Mouse (Mus musculus) midbrain, embryonic 15.5 days (tissue): ENCODE measurements at regions not wholly inside any gene's neighbourhood (a gene's known extent, or its start where the extent isn't known, plus 50 kb on each side); places are given as distances from the start of the nearest gene placed in this dataset.
"Not testable (repeated sequence)": the region's sequence is repeated elsewhere in the genome, so short reads cannot be mapped to it uniquely, and the experiment has no call there.

Experiments used
- ATAC-seq: fragments of 200-750 bp; cut with Nextera tagmentation; replicated peaks from 2 replicates; pipeline ENCODE4 v1.8.0; 2017; ENCODE audit warnings: moderate TSS enrichment
- H3K27ac ChIP-seq: fragments of 300-500 bp; sonication (generic); 2 replicates; pipeline ENCODE4 v1.5.1; 2015; ENCODE audit warnings: mild to moderate bottlenecking, inconsistent platforms
- H3K27me3 ChIP-seq: fragments of 300-500 bp; sonication (generic); replicated peaks from 2 replicates; pipeline ENCODE4 v1.6.1; 2015; ENCODE audit warnings: inconsistent platforms
- H3K36me3 ChIP-seq: fragments of 300-500 bp; sonication (generic); replicated peaks from 2 replicates; pipeline ENCODE4 v1.6.1; 2015; ENCODE audit warnings: inconsistent platforms
- H3K4me1 ChIP-seq: fragments of 300-500 bp; sonication (generic); 2 replicates; pipeline ENCODE4 v1.6.1; 2015; ENCODE audit warnings: inconsistent platforms
- H3K4me2 ChIP-seq: fragments of 300-500 bp; sonication (generic); 2 replicates; pipeline ENCODE4 v1.6.1; 2015; ENCODE audit warnings: inconsistent platforms, mild to moderate bottlenecking, moderate library complexity
- H3K4me3 ChIP-seq: fragments of 300-500 bp; sonication (generic); 2 replicates; pipeline ENCODE4 v1.5.1; 2015; ENCODE audit warnings: mild to moderate bottlenecking, inconsistent platforms
- H3K9ac ChIP-seq: fragments of 300-500 bp; sonication (generic); 2 replicates; pipeline ENCODE4 v1.6.1; 2015; ENCODE audit warnings: mild to moderate bottlenecking, inconsistent platforms
- H3K9me3 ChIP-seq: fragments of 300-500 bp; sonication (generic); 2 replicates; pipeline ENCODE4 v1.6.1; 2016; ENCODE audit warnings: inconsistent platforms
- WGBS: fragments of 180-500 bp; shearing (Covaris S2); methylation state at CpG from one replicate; pipeline ENCODE4 v1.1.7; 2015; ENCODE audit warnings: mixed read lengths; 5-methylcytosine and 5-hydroxymethylcytosine counted together

GRCm38 (mm10) chr10:118046831-118047230 lies 94.8 kb upstream of the Mdm1 start:
- H3K27me3 ChIP-seq: no peaks in the 10 kb centered on the region
- H3K36me3 ChIP-seq: no peaks in the 10 kb centered on the region
- no peak overlapping the region for H3K4me3 ChIP-seq
- H3K4me2 ChIP-seq: no peak overlapping the region
- no peaks in the 10 kb centered on the region for H3K9me3 ChIP-seq
- no peaks in the 10 kb centered on the region for H3K4me1 ChIP-seq
- no peak for ATAC-seq
- H3K9ac ChIP-seq: no peak overlapping the region
- 93% methylated on average over 1 of the region's 1 CpGs for WGBS
- no peak overlapping the region for H3K27ac ChIP-seq

GRCm38 (mm10) chr10:118049330-118049729 lies 92.3 kb upstream of the Mdm1 start:
- 87% methylated on average over 10 of the region's 10 CpGs for WGBS
- no peak for ATAC-seq

GRCm38 (mm10) chr10:118050152-118050641 lies 91.4 kb upstream of the Mdm1 start:
- no peaks in the 10 kb centered on the region for H3K36me3 ChIP-seq
- no peak overlapping the region for H3K27ac ChIP-seq
- H3K27me3 ChIP-seq: no peaks in the 10 kb centered on the region
- no peak overlapping the region for H3K4me3 ChIP-seq
- no peaks in the 10 kb centered on the region for H3K4me1 ChIP-seq
- no peak overlapping the region for H3K9ac ChIP-seq
- ATAC-seq: no peak
- WGBS: 93% methylated on average over 5 of the region's 5 CpGs
- no peak overlapping the region for H3K4me2 ChIP-seq
- H3K9me3 ChIP-seq: no peaks in the 10 kb centered on the region

More at GRCm38 (mm10) chr10:118049330-118049729, 92.3 kb upstream of the Mdm1 start:
- no peaks in the 10 kb centered on the region for H3K4me1 ChIP-seq
- H3K4me3 ChIP-seq: no peak overlapping the region
- H3K27me3 ChIP-seq: no peaks in the 10 kb centered on the region
- no peak overlapping the region for H3K9ac ChIP-seq
- no peaks in the 10 kb centered on the region for H3K9me3 ChIP-seq
- no peaks in the 10 kb centered on the region for H3K36me3 ChIP-seq
- no peak overlapping the region for H3K27ac ChIP-seq
- no peak overlapping the region for H3K4me2 ChIP-seq

GRCm38 (mm10) chr10:118052042-118052441 lies 89.6 kb upstream of the Mdm1 start:
- H3K36me3 ChIP-seq: no peaks in the 10 kb centered on the region
- H3K4me1 ChIP-seq: peaks cover 7% of the 10 kb centered on the region
- H3K27ac ChIP-seq: no peak overlapping the region
- no peak overlapping the region for H3K4me2 ChIP-seq
- H3K9me3 ChIP-seq: no peaks in the 10 kb centered on the region
- H3K4me3 ChIP-seq: no peak overlapping the region
- 86% methylated on average over 11 of the region's 11 CpGs for WGBS
- H3K27me3 ChIP-seq: no peaks in the 10 kb centered on the region
- no peak for ATAC-seq
- H3K9ac ChIP-seq: no peak overlapping the region

GRCm38 (mm10) chr10:118052477-118052876 lies 89.1 kb upstream of the Mdm1 start:
- WGBS: 88% methylated on average over 12 of the region's 12 CpGs
- H3K4me2 ChIP-seq: no peak overlapping the region
- no peaks in the 10 kb centered on the region for H3K9me3 ChIP-seq
- no peak overlapping the region for H3K27ac ChIP-seq
- no peaks in the 10 kb centered on the region for H3K27me3 ChIP-seq
- no peaks in the 10 kb centered on the region for H3K36me3 ChIP-seq
- H3K4me3 ChIP-seq: no peak overlapping the region
- no peak for ATAC-seq
- H3K4me1 ChIP-seq: peaks cover 11% of the 10 kb centered on the region
- no peak overlapping the region for H3K9ac ChIP-seq

GRCm38 (mm10) chr10:118053037-118053436 lies 88.6 kb upstream of the Mdm1 start:
- Histone ChIP-seq H3K9ac (no peak overlapping the region), H3K36me3 (no peaks in the 10 kb centered on the region), H3K27ac (no peak overlapping the region), H3K4me2 (no peak overlapping the region), H3K4me1 (peaks cover 14% of the 10 kb centered on the region), H3K4me3 (no peak overlapping the region), H3K27me3 (no peaks in the 10 kb centered on the region), H3K9me3 (no peaks in the 10 kb centered on the region)
- WGBS: 94% methylated on average over 5 of the region's 5 CpGs
- ATAC-seq: no peak

- ATAC-seq: peak; percentile 45
- Histone ChIP-seq H3K27ac (peak overlapping the region; percentile 23), H3K4me3 (no peak overlapping the region), H3K27me3 (no peaks in the 10 kb centered on the region), H3K36me3 (no peaks in the 10 kb centered on the region), H3K9me3 (no peaks in the 10 kb centered on the region), H3K4me1 (peaks cover 14% of the 10 kb centered on the region), H3K9ac (no peak overlapping the region), H3K4me2 (peak overlapping the region; percentile 21)
- WGBS: 16% methylated on average over 9 of the region's 9 CpGs
Measured at GRCm38 (mm10) chr10:118056789-118057271, 84.8 kb upstream of the Mdm1 start.

GRCm38 (mm10) chr10:118057516-118057915 lies 84.1 kb upstream of the Mdm1 start:
- no peaks in the 10 kb centered on the region for H3K27me3 ChIP-seq
- WGBS: 64% methylated on average over 3 of the region's 3 CpGs
- no peak overlapping the region for H3K4me3 ChIP-seq
- H3K36me3 ChIP-seq: no peaks in the 10 kb centered on the region
- no peak overlapping the region for H3K9ac ChIP-seq
- no peak overlapping the region for H3K4me2 ChIP-seq
- H3K4me1 ChIP-seq: peaks cover 14% of the 10 kb centered on the region
- H3K27ac ChIP-seq: 0 out of 2 replicates have a peak overlapping the region, but pooled peaks have one; percentile 23
- no peaks in the 10 kb centered on the region for H3K9me3 ChIP-seq
- ATAC-seq: no peak

- Histone ChIP-seq H3K4me3 (no peak overlapping the region), H3K9ac (no peak overlapping the region), H3K4me1 (no peaks in the 10 kb centered on the region), H3K4me2 (no peak overlapping the region), H3K36me3 (no peaks in the 10 kb centered on the region), H3K9me3 (no peaks in the 10 kb centered on the region), H3K27me3 (no peaks in the 10 kb centered on the region), H3K27ac (no peak overlapping the region)
- no peak for ATAC-seq
- WGBS: 58% methylated on average over 7 of the region's 7 CpGs
Measured at GRCm38 (mm10) chr10:118064816-118065216, 76.8 kb upstream of the Mdm1 start.

GRCm38 (mm10) chr10:118076341-118076740 lies 65.3 kb upstream of the Mdm1 start:
- not testable (repeated sequence) for H3K4me2 ChIP-seq, H3K9me3 ChIP-seq, H3K4me3 ChIP-seq, H3K36me3 ChIP-seq, ATAC-seq, H3K27me3 ChIP-seq, H3K27ac ChIP-seq, H3K9ac ChIP-seq, H3K4me1 ChIP-seq
- WGBS: 95% methylated on average over 9 of the region's 11 CpGs

GRCm38 (mm10) chr10:118081636-118082166 lies 59.9 kb upstream of the Mdm1 start:
- Histone ChIP-seq H3K4me1 (no peaks in the 10 kb centered on the region), H3K9ac (no peak overlapping the region), H3K4me2 (no peak overlapping the region), H3K4me3 (no peak overlapping the region), H3K9me3 (no peaks in the 10 kb centered on the region), H3K36me3 (no peaks in the 10 kb centered on the region), H3K27ac (no peak overlapping the region), H3K27me3 (no peaks in the 10 kb centered on the region)
- ATAC-seq: no peak
- 85% methylated on average over 5 of the region's 5 CpGs for WGBS

- WGBS: 96% methylated on average over 13 of the region's 13 CpGs
- no peak overlapping the region for H3K9ac ChIP-seq
- no peak overlapping the region for H3K27ac ChIP-seq
- no peak overlapping the region for H3K4me2 ChIP-seq
- H3K4me3 ChIP-seq: no peak overlapping the region
- no peaks in the 10 kb centered on the region for H3K9me3 ChIP-seq
- no peak for ATAC-seq
- no peaks in the 10 kb centered on the region for H3K36me3 ChIP-seq
- H3K27me3 ChIP-seq: no peaks in the 10 kb centered on the region
- H3K4me1 ChIP-seq: peaks cover 10% of the 10 kb centered on the region
Measured at GRCm38 (mm10) chr10:118083035-118083720, 58.4 kb upstream of the Mdm1 start.

- Histone ChIP-seq H3K4me2 (no peak overlapping the region), H3K9me3 (no peaks in the 10 kb centered on the region), H3K4me1 (peaks cover 11% of the 10 kb centered on the region), H3K36me3 (no peaks in the 10 kb centered on the region), H3K27me3 (no peaks in the 10 kb centered on the region), H3K4me3 (no peak overlapping the region), H3K27ac (no peak overlapping the region), H3K9ac (no peak overlapping the region)
- 91% methylated on average over 8 of the region's 8 CpGs for WGBS
- ATAC-seq: no peak
Measured at GRCm38 (mm10) chr10:118083721-118084075, 57.9 kb upstream of the Mdm1 start.
